Mouse (Mus musculus) limb, embryonic 15.5 days (tissue): ENCODE measurements around the gene Zc3h7a. TPM values are rescaled to one million over a fixed set of nuclear protein-coding genes. Genes with fewer than 3 reads are reported as not detected.
"Not testable (repeated sequence)": the region's sequence is repeated elsewhere in the genome, so short reads cannot be mapped to it uniquely, and the experiment has no call there.

Source experiments
- ATAC-seq: fragments of 200-750 bp; cut with Nextera tagmentation; 2 replicates; pipeline ENCODE4 v1.8.0; 2017; ENCODE audit warnings: low read depth, moderate TSS enrichment; ENCODE audit not compliant: insufficient number of reproducible peaks, low FRiP score, low TSS enrichment
- H3K27ac ChIP-seq: fragments of 300-500 bp; sonication (generic); 2 replicates; pipeline ENCODE4 v1.5.1; 2015; ENCODE audit warnings: moderate library complexity, mild to moderate bottlenecking, inconsistent platforms
- H3K27me3 ChIP-seq: fragments of 300-500 bp; sonication (generic); 2 replicates; pipeline ENCODE4 v1.6.1; 2015; ENCODE audit warnings: inconsistent platforms
- H3K36me3 ChIP-seq: fragments of 300-500 bp; sonication (generic); 2 replicates; pipeline ENCODE4 v1.6.1; 2015; ENCODE audit warnings: inconsistent platforms
- H3K4me1 ChIP-seq: fragments of 300-500 bp; sonication (generic); 2 replicates; pipeline ENCODE4 v1.6.1; 2015; ENCODE audit warnings: inconsistent platforms
- H3K4me2 ChIP-seq: fragments of 300-500 bp; sonication (generic); 2 replicates; pipeline ENCODE4 v1.6.1; 2015; ENCODE audit warnings: mild to moderate bottlenecking, inconsistent platforms
- H3K4me3 ChIP-seq: fragments of 300-500 bp; sonication (generic); 2 replicates; pipeline ENCODE4 v1.5.1; 2015; ENCODE audit warnings: mild to moderate bottlenecking, inconsistent platforms
- H3K9ac ChIP-seq: fragments of 300-500 bp; sonication (generic); 2 replicates; pipeline ENCODE4 v1.6.1; 2015; ENCODE audit warnings: inconsistent platforms
- H3K9me3 ChIP-seq: fragments of 300-500 bp; sonication (generic); 2 replicates; pipeline ENCODE4 v1.6.1; 2016; ENCODE audit warnings: inconsistent platforms
- WGBS: fragments of 180-500 bp; shearing (Covaris S2); methylation state at CpG from one replicate; pipeline ENCODE4 v1.1.7; 2015; 5-methylcytosine and 5-hydroxymethylcytosine counted together
- polyA plus RNA-seq: library from polyadenylated mRNA; unstranded; fragments of >200 nt; fragmentation: Nextera tagmentation; extraction: Ambion mirVana; gene quantifications from 2 replicates; pipeline ENCODE4 v1.2.1, GENCODE M21; 2015

The Zc3h7a gene
- polyA plus RNA-seq, 1 experiment from 2014 or later: 102 TPM

DNA sequence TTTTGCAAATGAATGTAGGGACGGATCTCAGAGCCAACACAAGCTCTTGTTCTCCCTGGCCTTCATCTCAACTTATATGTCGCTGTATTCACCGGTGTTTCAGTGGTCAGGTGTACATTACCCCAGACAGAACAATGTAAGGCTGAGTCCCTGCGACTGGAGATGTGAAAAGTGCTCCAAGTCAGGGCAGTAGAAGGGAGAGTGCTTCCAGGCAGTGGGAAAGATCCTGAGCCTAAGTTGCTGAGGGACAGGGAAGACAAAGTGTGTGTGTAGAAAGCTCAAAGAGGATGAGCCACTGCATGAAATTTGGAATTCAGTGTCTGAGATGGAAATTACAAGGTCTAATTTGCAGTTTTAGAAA, 671 bp upstream of the Zc3h7a start:
- WGBS: 6% methylated on average over 4 of the region's 4 CpGs
- H3K4me2 ChIP-seq: peak overlapping the region; percentile 64
- H3K4me1 ChIP-seq: peaks cover 12% of the 10 kb centered on the region
- no peaks in the 10 kb centered on the region for H3K27me3 ChIP-seq
- no peaks in the 10 kb centered on the region for H3K36me3 ChIP-seq
- no peaks in the 10 kb centered on the region for H3K9me3 ChIP-seq
- no peak for ATAC-seq
- peak overlapping the region; percentile 80 for H3K9ac ChIP-seq
- peak overlapping the region; percentile 93 for H3K27ac ChIP-seq
- peak overlapping the region; percentile 95 for H3K4me3 ChIP-seq

DNA sequence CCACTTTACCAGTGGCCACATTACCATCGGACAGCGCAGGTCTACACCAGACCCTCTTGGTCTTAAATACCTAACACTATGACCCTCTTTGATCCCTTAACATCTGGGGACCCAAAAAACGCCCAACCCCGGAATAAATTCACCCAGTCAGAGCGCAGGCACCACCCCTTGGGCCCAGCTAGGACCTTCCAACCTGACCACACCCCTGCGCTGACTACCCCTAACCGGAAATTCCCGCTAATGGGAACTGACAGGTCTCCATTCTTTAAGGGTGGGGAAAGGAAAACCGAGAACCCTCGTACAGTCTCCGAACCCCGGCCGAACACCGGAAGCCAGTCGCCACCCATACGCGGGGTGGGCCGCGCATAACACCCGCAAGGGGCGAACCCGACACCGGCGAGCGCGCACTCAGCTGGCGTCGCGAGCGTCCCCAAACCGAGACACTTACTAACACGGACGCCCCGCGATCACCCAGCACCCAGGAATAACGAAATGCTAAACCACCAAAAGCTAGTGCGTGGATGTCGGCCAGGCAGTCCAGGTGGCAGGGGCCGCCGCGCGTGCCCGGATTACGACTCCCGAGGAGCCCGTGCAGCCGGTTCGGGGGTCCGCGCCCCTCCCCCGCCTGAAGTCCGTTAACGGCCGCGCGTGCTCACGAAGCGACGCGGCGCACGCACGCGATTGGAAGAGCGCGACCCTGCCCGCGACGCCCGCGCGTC, 545 bp downstream of the Zc3h7a start:
- ATAC-seq: peak; percentile 59
- Histone ChIP-seq H3K36me3 (no peaks in the 10 kb centered on the region), H3K4me1 (peaks cover 16% of the 10 kb centered on the region), H3K27ac (peak overlapping the region; percentile 93), H3K9me3 (no peaks in the 10 kb centered on the region), H3K27me3 (no peaks in the 10 kb centered on the region), H3K9ac (peak overlapping the region; percentile 80), H3K4me3 (peak overlapping the region; percentile 95), H3K4me2 (peak overlapping the region; percentile 64)
- under 1% methylated on average over 72 of the region's 72 CpGs for WGBS

DNA sequence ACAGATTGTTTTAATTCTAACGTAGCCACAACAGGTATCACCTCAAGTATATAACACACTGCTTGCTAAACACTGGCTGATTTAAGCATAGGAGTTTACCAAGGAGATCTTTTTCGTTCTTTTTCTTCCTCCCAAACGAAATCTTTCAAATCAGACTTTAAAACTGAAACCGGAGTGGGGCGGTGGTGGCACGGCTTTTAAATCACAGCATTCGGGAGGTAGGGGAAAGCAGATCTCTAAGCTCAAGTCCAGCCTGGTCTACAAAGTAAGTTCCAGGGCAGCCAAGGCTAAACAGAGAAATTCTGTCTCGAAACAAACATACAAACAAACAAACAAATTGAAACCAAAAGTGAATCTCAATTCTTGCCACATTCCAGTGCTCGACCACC, 1.1 kb downstream of the Zc3h7a start:
- Histone ChIP-seq H3K27ac (peak overlapping the region; percentile 93), H3K9ac (peak overlapping the region; percentile 80; the same call in 1 of the 2 replicates), H3K27me3 (no peaks in the 10 kb centered on the region), H3K4me3 (peak overlapping the region; percentile 95), H3K36me3 (no peaks in the 10 kb centered on the region), H3K9me3 (no peaks in the 10 kb centered on the region), H3K4me1 (peaks cover 16% of the 10 kb centered on the region), H3K4me2 (peak overlapping the region; percentile 64)
- WGBS: 4% methylated on average over 9 of the region's 9 CpGs
- ATAC-seq: no peak

DNA sequence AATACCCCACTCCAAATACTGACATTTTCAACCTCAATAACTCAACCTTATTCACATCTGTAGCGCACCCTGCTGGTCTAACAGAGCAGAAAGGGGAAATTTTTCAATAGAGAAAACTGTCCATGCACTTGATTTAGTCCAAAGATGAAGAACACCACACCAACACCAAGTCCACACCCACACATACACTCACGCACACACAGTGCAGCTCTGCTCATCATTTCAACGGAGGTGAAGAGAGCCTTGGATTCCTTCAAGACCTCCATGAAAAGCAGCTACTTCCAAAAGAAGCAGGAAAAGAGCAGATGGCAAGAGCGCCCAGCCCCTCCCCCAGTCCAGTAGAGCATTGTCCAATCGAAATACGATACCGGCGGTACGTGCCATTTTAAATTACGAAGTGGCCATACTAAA, 1.5 kb downstream of the Zc3h7a start:
- no peaks in the 10 kb centered on the region for H3K36me3 ChIP-seq
- ATAC-seq: no peak
- H3K4me2 ChIP-seq: peak overlapping the region; percentile 64
- peak overlapping the region; percentile 95 for H3K4me3 ChIP-seq
- H3K4me1 ChIP-seq: peaks cover 16% of the 10 kb centered on the region
- no peak overlapping the region for H3K9ac ChIP-seq
- H3K27ac ChIP-seq: peak overlapping the region; percentile 93
- no peaks in the 10 kb centered on the region for H3K27me3 ChIP-seq
- no peaks in the 10 kb centered on the region for H3K9me3 ChIP-seq
- 7% methylated on average over 10 of the region's 10 CpGs for WGBS

DNA sequence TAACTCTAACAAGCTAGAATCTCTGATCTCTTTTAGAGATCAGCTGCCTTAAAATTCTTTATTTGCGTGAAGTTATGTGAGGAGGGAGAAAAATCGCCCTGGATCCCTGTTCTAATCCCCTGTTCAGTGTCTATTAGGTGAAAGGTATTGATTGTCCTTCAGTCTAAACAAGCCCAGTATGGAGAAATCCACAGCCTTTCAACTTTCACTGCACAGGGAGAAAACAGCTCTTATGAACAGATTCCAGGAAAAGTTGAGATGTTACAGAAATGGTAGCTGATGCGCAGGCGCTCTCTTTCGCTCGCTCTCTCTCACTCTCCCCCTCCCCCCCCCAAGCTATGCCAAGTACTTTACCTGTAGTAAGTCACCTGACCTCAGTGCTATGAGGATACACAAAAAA, 4.5 kb downstream of the Zc3h7a start:
- H3K9ac ChIP-seq: no peak overlapping the region
- no peak overlapping the region for H3K27ac ChIP-seq
- no peak overlapping the region for H3K4me2 ChIP-seq
- H3K4me3 ChIP-seq: no peak overlapping the region
- no peaks in the 10 kb centered on the region for H3K27me3 ChIP-seq
- ATAC-seq: no peak
- WGBS: 89% methylated on average over 6 of the region's 6 CpGs
- no peaks in the 10 kb centered on the region for H3K36me3 ChIP-seq
- H3K4me1 ChIP-seq: peaks cover 12% of the 10 kb centered on the region
- no peaks in the 10 kb centered on the region for H3K9me3 ChIP-seq

DNA sequence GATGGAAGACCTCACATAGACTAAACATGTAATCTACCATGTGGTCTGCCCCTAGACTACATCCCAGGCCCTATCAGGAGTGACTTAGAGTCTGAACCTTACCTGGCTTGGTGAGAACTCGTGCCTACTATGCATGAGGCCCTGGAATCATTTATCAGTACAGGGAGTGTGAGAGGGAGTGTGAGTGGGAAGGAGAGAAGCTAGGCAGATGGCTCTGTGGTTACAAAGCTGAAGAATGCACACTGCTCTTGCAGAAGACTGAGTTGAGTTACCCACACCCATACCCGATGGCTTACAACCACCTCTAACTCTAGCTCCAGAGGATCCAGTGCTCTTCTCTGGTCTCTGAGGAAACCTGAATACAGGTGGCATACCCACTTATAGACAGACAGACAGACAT, 9.8 kb downstream of the Zc3h7a start:
- 79% methylated on average over 2 of the region's 2 CpGs for WGBS
- no peaks in the 10 kb centered on the region for H3K27me3 ChIP-seq
- no peak overlapping the region for H3K4me2 ChIP-seq
- no peak overlapping the region for H3K4me3 ChIP-seq
- H3K27ac ChIP-seq: no peak overlapping the region
- H3K9me3 ChIP-seq: no peaks in the 10 kb centered on the region
- peaks cover 6% of the 10 kb centered on the region for H3K4me1 ChIP-seq
- H3K36me3 ChIP-seq: peaks cover 20% of the 10 kb centered on the region
- no peak for ATAC-seq
- H3K9ac ChIP-seq: no peak overlapping the region

DNA sequence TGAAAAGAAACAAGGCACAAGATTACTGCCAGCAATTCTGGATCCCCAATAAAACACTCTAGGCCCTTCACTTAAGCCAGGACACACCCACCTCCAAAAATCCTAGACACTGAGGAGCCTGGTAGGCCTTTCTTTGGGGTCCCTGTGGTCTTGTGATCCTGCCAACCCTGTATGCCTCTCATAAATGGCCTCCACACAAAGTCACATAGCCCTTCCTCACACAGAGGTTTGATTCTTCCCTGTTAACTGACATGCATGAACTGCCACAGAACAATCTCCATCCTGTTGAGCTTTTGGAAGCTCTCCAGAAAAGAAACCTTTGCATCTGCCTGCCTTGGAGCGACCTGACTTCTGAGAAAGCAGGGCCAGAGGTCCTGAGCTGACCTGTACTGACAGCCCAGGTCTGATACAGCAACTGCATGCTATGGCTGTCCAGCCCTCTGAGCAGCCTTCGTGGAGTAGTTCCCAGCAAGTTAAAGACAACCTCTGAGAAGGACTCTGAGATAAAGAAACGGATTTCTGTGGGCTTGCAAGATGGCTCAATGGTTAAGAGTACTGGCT, 11.4 kb downstream of the Zc3h7a start:
- ATAC-seq: 0 out of 2 replicates have a peak, but pooled peaks have one; percentile 30
- Histone ChIP-seq H3K27me3 (no peaks in the 10 kb centered on the region), H3K36me3 (peaks cover 27% of the 10 kb centered on the region), H3K9ac (no peak overlapping the region), H3K9me3 (no peaks in the 10 kb centered on the region), H3K4me2 (no peak overlapping the region), H3K27ac (peak overlapping the region; percentile 69), H3K4me1 (peaks cover 6% of the 10 kb centered on the region), H3K4me3 (no peak overlapping the region)
- WGBS: 75% methylated on average over 3 of the region's 3 CpGs

DNA sequence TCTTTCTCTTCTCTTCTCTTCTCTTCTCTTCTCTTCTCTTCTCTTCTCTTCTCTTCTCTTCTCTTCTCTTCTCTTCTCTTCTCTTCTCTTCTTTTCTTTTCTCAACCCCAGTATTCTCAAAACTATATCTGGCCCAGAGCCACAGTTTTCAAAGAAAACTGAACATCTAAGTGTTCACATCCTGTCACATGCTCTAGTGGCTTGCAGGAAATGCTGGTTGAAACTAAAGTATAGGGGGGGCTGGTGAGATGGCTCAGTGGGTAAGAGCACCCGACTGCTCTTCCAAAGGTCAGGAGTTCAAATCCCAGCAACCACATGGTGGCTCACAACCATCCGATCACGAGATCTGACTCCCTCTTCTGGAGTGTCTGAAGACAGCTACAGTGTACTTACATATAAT, 18.5 kb downstream of the Zc3h7a start:
- 69% methylated on average over 2 of the region's 3 CpGs for WGBS
- not testable (repeated sequence) for H3K9me3 ChIP-seq, H3K27ac ChIP-seq, H3K4me3 ChIP-seq, H3K4me1 ChIP-seq, ATAC-seq, H3K27me3 ChIP-seq, H3K9ac ChIP-seq, H3K4me2 ChIP-seq
- peaks cover 74% of the 10 kb centered on the region for H3K36me3 ChIP-seq

DNA sequence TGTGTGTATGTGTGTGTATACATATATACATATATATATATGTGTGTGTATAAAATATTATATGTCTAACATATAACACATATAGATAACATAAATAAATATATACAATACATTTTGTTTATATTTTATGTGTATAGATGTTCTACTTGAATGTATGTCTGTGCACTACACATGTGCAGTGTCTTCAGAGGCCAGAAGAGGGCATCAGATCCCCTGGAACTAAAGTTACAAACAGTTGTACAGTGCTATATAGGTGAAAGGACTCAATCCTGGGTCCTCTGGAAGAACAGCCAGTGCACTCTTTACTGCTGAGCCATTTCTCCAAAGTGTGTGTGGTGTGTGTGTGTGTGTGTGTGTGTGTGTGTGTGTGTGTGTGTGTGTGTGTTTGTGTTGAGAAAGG, 21.7 kb downstream of the Zc3h7a start:
- H3K4me2 ChIP-seq: no peak overlapping the region
- H3K36me3 ChIP-seq: peaks cover 69% of the 10 kb centered on the region

DNA sequence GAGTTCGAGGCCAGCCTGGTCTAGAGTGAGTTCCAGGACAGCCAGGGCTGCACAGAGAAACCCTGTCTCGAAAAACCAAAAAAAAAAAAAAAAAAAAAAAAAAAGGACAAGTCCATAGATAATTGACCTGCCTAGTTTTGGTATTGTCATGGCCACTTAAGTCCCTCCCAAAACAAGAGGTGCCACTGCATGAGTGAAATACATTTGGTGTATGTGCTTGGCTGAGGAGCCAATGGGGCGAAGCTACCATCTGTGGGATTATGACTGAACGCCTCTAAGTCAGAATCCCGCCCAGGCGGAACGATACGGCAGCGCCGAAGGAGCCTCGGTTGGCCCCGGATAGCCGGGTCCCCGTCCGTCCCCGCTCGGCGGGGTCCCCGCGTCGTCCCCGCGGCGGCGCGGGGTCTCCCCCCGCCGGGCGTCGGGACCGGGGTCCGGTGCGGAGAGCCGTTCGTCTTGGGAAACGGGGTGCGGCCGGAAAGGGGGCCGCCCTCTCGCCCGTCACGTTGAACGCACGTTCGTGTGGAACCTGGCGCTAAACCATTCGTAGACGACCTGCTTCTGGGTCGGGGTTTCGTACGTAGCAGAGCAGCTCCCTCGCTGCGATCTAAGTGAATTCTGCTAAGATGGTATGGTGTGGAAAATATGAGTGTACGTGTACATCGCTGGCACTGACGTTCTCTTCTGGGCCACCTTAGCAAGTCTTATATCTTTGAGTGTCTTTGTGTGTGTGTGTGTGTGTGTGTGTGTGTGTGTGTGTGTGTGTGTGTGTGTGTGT, 32.3 kb downstream of the Zc3h7a start:
- not testable (repeated sequence) for ATAC-seq, H3K4me1 ChIP-seq, H3K27ac ChIP-seq, H3K9me3 ChIP-seq, H3K9ac ChIP-seq, H3K4me2 ChIP-seq, H3K27me3 ChIP-seq, H3K4me3 ChIP-seq
- peaks cover 65% of the 10 kb centered on the region for H3K36me3 ChIP-seq
- 15% methylated on average over 56 of the region's 56 CpGs for WGBS

More for the DNA sequence above, 21.7 kb downstream of the Zc3h7a start:
- Histone ChIP-seq H3K4me1 (no peaks in the 10 kb centered on the region), H3K27ac (no peak overlapping the region), H3K27me3 (no peaks in the 10 kb centered on the region), H3K9ac (no peak overlapping the region), H3K9me3 (no peaks in the 10 kb centered on the region), H3K4me3 (no peak overlapping the region)
- no peak for ATAC-seq

DNA sequence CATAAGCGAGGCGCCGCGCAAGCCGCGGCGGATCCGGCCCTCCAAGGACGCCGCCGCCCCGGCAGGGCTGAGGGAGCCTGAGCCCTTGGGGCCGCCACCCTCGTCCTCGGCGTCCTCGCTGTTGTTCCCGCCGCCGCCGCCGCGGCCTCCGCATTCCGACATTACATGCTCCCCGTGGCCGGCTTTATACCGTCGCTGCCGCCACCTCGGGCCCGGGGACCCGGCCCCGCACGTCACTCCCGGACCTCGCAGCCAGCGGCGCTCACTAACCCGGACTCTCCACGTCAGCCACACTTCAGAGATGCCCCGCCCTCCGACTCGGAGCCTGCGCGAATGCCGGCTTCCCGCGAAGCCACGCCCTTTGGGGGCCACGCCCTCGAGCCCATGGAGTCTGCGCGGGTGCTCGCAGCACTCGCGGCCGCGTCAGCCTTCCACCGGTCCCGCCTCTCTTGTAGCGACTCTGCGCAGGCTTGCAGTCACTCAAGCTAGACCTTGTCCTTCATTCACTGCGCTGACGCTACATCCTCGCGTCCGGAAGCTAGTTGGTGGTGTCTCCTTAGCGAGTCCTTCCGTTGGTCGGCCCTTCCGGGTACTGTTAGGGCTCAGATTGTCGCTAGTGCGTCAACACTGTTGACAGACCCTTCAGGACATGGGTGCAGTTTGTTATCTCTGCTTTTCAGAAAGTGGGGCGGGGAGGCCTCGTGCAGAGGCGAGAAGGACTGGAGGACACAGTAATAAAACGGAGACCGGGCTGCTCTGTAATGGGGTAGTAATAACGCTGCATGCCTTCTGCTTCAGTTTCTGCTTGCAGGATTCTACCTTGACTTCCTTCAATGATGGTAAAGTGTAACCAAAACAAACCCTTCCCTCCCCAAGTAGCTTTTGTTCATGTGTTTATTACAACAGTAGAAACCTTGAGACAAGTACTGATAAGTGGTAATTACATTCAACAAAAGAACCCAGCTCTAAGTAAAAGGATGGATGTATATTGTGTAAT, 41.5 kb downstream of the Zc3h7a start, which contains the start of gene Txndc11:
TSS of gene Txndc11 (minus strand) at position 303 of the 997 bp plus-strand sequence.
- Histone ChIP-seq H3K4me1 (peaks cover 10% of the 10 kb centered on the region), H3K4me2 (peak within 1 kb of the TSS; percentile 55), H3K9me3 (no peaks in the 10 kb centered on the region), H3K36me3 (peaks cover 38% of the 10 kb centered on the region), H3K4me3 (peak within 1 kb of the TSS; percentile 86), H3K27ac (peak within 1 kb of the TSS; percentile 92), H3K9ac (peak within 1 kb of the TSS; percentile 98), H3K27me3 (no peaks in the 10 kb centered on the region)
- under 1% methylated on average over 78 of the region's 80 CpGs for WGBS
- ATAC-seq: peak; percentile 99
